Mouse (Mus musculus) gastrocnemius, postnatal 36 days (tissue): ENCODE data around the gene Dcaf1. TPM values are rescaled to one million over a fixed set of nuclear protein-coding genes. Genes with fewer than 3 reads are reported as not detected.

Experiments
- DNase-seq, 2 experiments: peaks; one replicate each; pipeline ENCODE4 v3.0.0; 2022
- intact Hi-C: fragments of 180-260 bp; cut with DNase I; formaldehyde crosslinking; loops from one replicate; pipeline ENCODE4 v1.15.1; 2025
- total RNA-seq, 2 experiments: library from RNA; stranded (reverse); gene quantifications; 2 replicates each; pipeline ENCODE4 v1.2.3; 2021

The Dcaf1 gene
- total RNA-seq, 2 experiments from 2014 or later = 12.2 to 12.7 TPM

- intact Hi-C loops = loop anchor here (2.0 kb wide), 1 partner anchor 434 kb away; no protein-coding TSS in a partner anchor
- no peak for DNase-seq
Observed at GRCm38 (mm10) chr9:106898901-106899300, 77.2 kb downstream of the Dcaf1 start.

GRCm38 (mm10) chr9:106901596-106901995 lies 79.9 kb downstream of the Dcaf1 start:
- DNase-seq = no peak
- intact Hi-C loops = loop anchor here (10.0 kb wide), 1 partner anchor 613 kb away; no protein-coding TSS in a partner anchor

- DNase-seq = no peak
- intact Hi-C loops = loop anchor here (2.0 to 10.0 kb wide), 2 partner anchors 388 to 612 kb away; no protein-coding TSS in a partner anchor
Observed at GRCm38 (mm10) chr9:106903099-106903790, 81.6 kb downstream of the Dcaf1 start.

- no peak for DNase-seq
- intact Hi-C loops = loop anchor here (2.0 to 10.0 kb wide), 2 partner anchors 387 to 611 kb away; no protein-coding TSS in a partner anchor
Observed at GRCm38 (mm10) chr9:106903791-106904134, 82.1 kb downstream of the Dcaf1 start.

- intact Hi-C loops = loop anchor here (10.0 kb wide), 1 partner anchor 608 kb away; no protein-coding TSS in a partner anchor
Observed at GRCm38 (mm10) chr9:106906597-106906996, 84.9 kb downstream of the Dcaf1 start.

GRCm38 (mm10) chr9:106908174-106908573 lies 86.5 kb downstream of the Dcaf1 start:
- intact Hi-C loops = loop anchor here (10.0 kb wide), 1 partner anchor 607 kb away; no protein-coding TSS in a partner anchor
- no peak for DNase-seq

More at GRCm38 (mm10) chr9:106906597-106906996, 84.9 kb downstream of the Dcaf1 start:
- DNase-seq = no peak

GRCm38 (mm10) chr9:106908715-106909114 lies 87.0 kb downstream of the Dcaf1 start:
- intact Hi-C loops = loop anchor here (10.0 kb wide), 1 partner anchor 606 kb away; no protein-coding TSS in a partner anchor
- DNase-seq = no peak

GRCm38 (mm10) chr9:106911624-106912023 lies 90.0 kb downstream of the Dcaf1 start:
- intact Hi-C loops = no loop called here
- no peak for DNase-seq

- no peak for DNase-seq
- intact Hi-C loops = no loop called here
Observed at GRCm38 (mm10) chr9:106913759-106914158, 92.1 kb downstream of the Dcaf1 start.

GRCm38 (mm10) chr9:106914878-106915277 lies 93.2 kb downstream of the Dcaf1 start:
- DNase-seq = no peak
- intact Hi-C loops = no loop called here

Other genes starting within 250 kb of the Dcaf1 start
- gene Iqcf6, start 195.3 kb upstream of the Dcaf1 start, total RNA-seq = not detected
- gene Grm2, start 165.8 kb upstream of the Dcaf1 start, total RNA-seq = not detected
- 10 to 100 TPM; 26.0 to 27.3 TPM for gene Tex264, start 135.9 kb upstream of the Dcaf1 start, total RNA-seq
- gene Rad54l2, start 32.7 kb upstream of the Dcaf1 start, total RNA-seq = 1 to 10 TPM; 5.5 to 5.7 TPM
- gene Rbm15b, start 65.6 kb downstream of the Dcaf1 start, total RNA-seq = 1 to 10 TPM; 5.0 to 5.2 TPM
- 10 to 100 TPM; 38.1 to 41.5 TPM for gene Manf, start 70.1 kb downstream of the Dcaf1 start, total RNA-seq